Mouse (Mus musculus) cerebral cortex, adult 2 months (tissue): ENCODE results near the gene Fam186b.

Source experiments
- WGBS: fragments of 180-500 bp; shearing (Covaris S2); methylation state at CpG from one replicate; pipeline ENCODE4 v1.1.7; 2018; 5-methylcytosine and 5-hydroxymethylcytosine counted together

Fam186b gene

GRCm38 (mm10) chr15:99295484-99295981 lies at the start of gene Fam186b:
Gene Fam186b (minus strand): TSS chr15:99295888.
- WGBS: 2% methylated on average over 14 of the region's 17 CpGs

- WGBS: 88% methylated on average over 4 of the region's 4 CpGs
These were observed 49.3 kb upstream of the Fam186b start for GRCm38 (mm10) chr15:99344961-99345360.

GRCm38 (mm10) chr15:99344148-99344870 lies 48.6 kb upstream of the Fam186b start:
- WGBS: 60% methylated on average over 8 of the region's 8 CpGs

- 15% methylated on average over 5 of the region's 5 CpGs for WGBS
These were observed 47.9 kb upstream of the Fam186b start for GRCm38 (mm10) chr15:99343414-99344147.

- 66% methylated on average over 9 of the region's 9 CpGs for WGBS
These were observed 46.7 kb upstream of the Fam186b start for GRCm38 (mm10) chr15:99342194-99342981.

- WGBS: 81% methylated on average over 3 of the region's 3 CpGs
These were observed 45.4 kb upstream of the Fam186b start for GRCm38 (mm10) chr15:99341102-99341501.

- WGBS: 62% methylated on average over 6 of the region's 6 CpGs
These were observed 44.0 kb upstream of the Fam186b start for GRCm38 (mm10) chr15:99339669-99340068.

- 94% methylated on average over 2 of the region's 2 CpGs for WGBS
These were observed 43.2 kb upstream of the Fam186b start for GRCm38 (mm10) chr15:99338916-99339315.

GRCm38 (mm10) chr15:99335801-99336320 lies 40.2 kb upstream of the Fam186b start:
- 78% methylated on average over 8 of the region's 8 CpGs for WGBS

- WGBS: 57% methylated on average over 6 of the region's 6 CpGs
These were observed 38.8 kb upstream of the Fam186b start for GRCm38 (mm10) chr15:99334500-99334899.

- WGBS: 81% methylated on average over 3 of the region's 3 CpGs
These were observed 38.0 kb upstream of the Fam186b start for GRCm38 (mm10) chr15:99333676-99334065.

GRCm38 (mm10) chr15:99332921-99333675 lies 37.4 kb upstream of the Fam186b start:
- WGBS: 55% methylated on average over 9 of the region's 9 CpGs

- 85% methylated on average over 5 of the region's 5 CpGs for WGBS
These were observed 35.7 kb upstream of the Fam186b start for GRCm38 (mm10) chr15:99331341-99331740.

- 77% methylated on average over 2 of the region's 2 CpGs for WGBS
These were observed 34.6 kb upstream of the Fam186b start for GRCm38 (mm10) chr15:99330324-99330723.

GRCm38 (mm10) chr15:99328011-99328410 lies 32.3 kb upstream of the Fam186b start:
- WGBS: 98% methylated on average over 5 of the region's 5 CpGs

- WGBS: 81% methylated on average over 1 of the region's 1 CpGs
These were observed 31.3 kb upstream of the Fam186b start for GRCm38 (mm10) chr15:99326959-99327358.

GRCm38 (mm10) chr15:99326407-99326806 lies 30.7 kb upstream of the Fam186b start:
- 62% methylated on average over 2 of the region's 2 CpGs for WGBS

GRCm38 (mm10) chr15:99325598-99325997 lies 29.9 kb upstream of the Fam186b start:
- WGBS: 92% methylated on average over 6 of the region's 6 CpGs

GRCm38 (mm10) chr15:99324151-99324550 lies 28.5 kb upstream of the Fam186b start:
- 87% methylated on average over 9 of the region's 9 CpGs for WGBS

GRCm38 (mm10) chr15:99320978-99321377 lies 25.3 kb upstream of the Fam186b start:
- 84% methylated on average over 9 of the region's 9 CpGs for WGBS

GRCm38 (mm10) chr15:99320168-99320674 lies 24.5 kb upstream of the Fam186b start:
- WGBS: 65% methylated on average over 10 of the region's 10 CpGs
